16 mouse cellular contexts compared by ENCODE assay signal in the genomic region with DNA sequence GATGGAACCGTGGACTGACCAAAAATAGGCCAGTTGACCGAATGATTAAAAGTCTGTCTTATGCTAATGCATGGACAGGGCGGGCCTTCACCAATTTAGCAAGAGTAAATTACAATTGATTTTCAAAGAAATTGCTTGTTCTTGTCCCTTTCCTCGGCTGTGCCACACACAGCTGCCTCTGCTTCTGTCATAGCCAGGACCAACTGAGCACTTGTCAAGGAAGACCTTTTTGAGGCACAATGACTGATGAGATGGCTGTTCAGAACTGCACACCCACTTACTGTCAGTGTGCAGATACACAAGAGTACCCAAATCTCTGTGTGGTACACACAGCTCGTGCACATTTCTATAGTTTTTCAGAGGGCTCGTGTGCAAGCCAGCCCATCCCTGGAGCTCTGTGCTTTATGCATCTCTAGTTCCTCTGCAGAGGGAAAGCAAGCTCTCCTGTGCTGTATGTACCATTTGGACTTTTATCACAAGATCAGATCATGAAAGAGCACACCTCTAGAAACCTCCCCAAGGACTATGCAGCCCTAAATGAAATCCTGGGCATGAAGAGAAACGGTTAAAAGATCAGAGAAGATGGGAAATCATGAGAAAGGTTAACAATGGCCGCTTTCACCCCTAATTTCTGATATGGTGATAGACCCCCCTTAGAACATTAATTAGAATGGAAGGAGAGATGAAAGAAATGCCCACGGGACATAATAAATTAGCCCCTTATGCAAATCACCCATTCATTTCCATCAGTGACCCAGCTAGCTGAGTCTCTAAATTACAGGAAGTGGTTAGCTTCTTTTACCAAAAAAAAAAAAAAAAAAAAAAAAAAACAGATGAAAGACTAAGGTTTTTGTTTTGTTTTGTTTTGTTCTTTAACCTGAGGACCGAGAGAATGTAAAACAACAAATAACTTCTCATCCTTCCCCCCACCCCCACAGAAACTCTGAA. TPM values are rescaled to one million over a fixed set of nuclear protein-coding genes. Genes with fewer than 3 reads are reported as not detected.
DNase-seq lines count a peak whose midpoint lies in the region; ATAC-seq lines count a peak whose summit lies in the region.
"Had no signal": no experiment of that assay in that cellular context is flagged by ENCODE, and none has a peak within 500 bp of the region (broad histone marks: within the 10 kb centered on the region; RNA-seq: fewer than 3 reads in every experiment).

No protein-coding gene starts in this region.

- H3K4me3 ChIP-seq in forebrain, embryonic 12.5 days (replicated peaks), result no peak overlapping the region
- no peak overlapping the region for H3K4me3 ChIP-seq in forebrain, embryonic 13.5 days
- no peak overlapping the region for H3K4me3 ChIP-seq in neural tube, embryonic 12.5 days
- no peak overlapping the region for H3K4me3 ChIP-seq in neural tube, embryonic 15.5 days (replicated peaks)
- H3K4me3 ChIP-seq in hindbrain, embryonic 13.5 days, result no peak overlapping the region
- H3K4me3 ChIP-seq in heart, embryonic 10.5 days, result no peak overlapping the region
- H3K4me3 ChIP-seq: liver, embryonic 12.5 days; megakaryocyte, embryonic 14.5 days had no signal

- peaks cover 13% of the 10 kb centered on the region; the same call in 1 of the 2 replicates for H3K27me3 ChIP-seq in forebrain, embryonic 12.5 days
- H3K27me3 ChIP-seq in forebrain, embryonic 13.5 days, result peaks cover 29% of the 10 kb centered on the region
- no peaks in the 10 kb centered on the region for H3K27me3 ChIP-seq in neural tube, embryonic 12.5 days (replicated peaks)
- no peaks in the 10 kb centered on the region for H3K27me3 ChIP-seq in neural tube, embryonic 15.5 days (replicated peaks)
- H3K27me3 ChIP-seq in hindbrain, embryonic 13.5 days, result no peaks in the 10 kb centered on the region
- H3K27me3 ChIP-seq in splenic B cell, adult 2 months (ENCODE audit: control insufficient read depth, insufficient read depth, low read length, poor library complexity, severe bottlenecking), result no peaks in the 10 kb centered on the region
- H3K27me3 ChIP-seq in heart, embryonic 10.5 days (ENCODE audit: insufficient read depth, poor library complexity, severe bottlenecking), result peaks cover 9% of the 10 kb centered on the region; the same call in 1 of the 2 replicates
- H3K27me3 ChIP-seq: liver, embryonic 12.5 days had no signal

- H3K4me1 ChIP-seq in forebrain, embryonic 12.5 days, result peaks cover 22% of the 10 kb centered on the region
- H3K4me1 ChIP-seq in forebrain, embryonic 13.5 days, result peaks cover 26% of the 10 kb centered on the region
- peaks cover 40% of the 10 kb centered on the region for H3K4me1 ChIP-seq in neural tube, embryonic 12.5 days
- H3K4me1 ChIP-seq in neural tube, embryonic 15.5 days, result peaks cover 37% of the 10 kb centered on the region
- H3K4me1 ChIP-seq in hindbrain, embryonic 13.5 days (replicated peaks), result peaks cover 46% of the 10 kb centered on the region
- H3K4me1 ChIP-seq in heart, embryonic 10.5 days, result no peaks in the 10 kb centered on the region
- H3K4me1 ChIP-seq: megakaryocyte, embryonic 14.5 days had no signal

- DNase-seq in splenic B cell, adult 2 months (ENCODE audit: low read depth, low spot score), result peak; percentile 37
- no peak for DNase-seq in ovary, adult 18-20 months (ENCODE audit: low spot score)
- DNase-seq in heart, embryonic 10.5 days (ENCODE audit: low spot score), result no peak
- DNase-seq: adrenal gland, adult 2 months; cerebellum, adult 9-10 months; kidney, adult 2 months; kidney, postnatal 4 days; thymus, postnatal 36 days had no signal

- H3K27ac ChIP-seq in forebrain, embryonic 12.5 days, result no peak overlapping the region
- no peak overlapping the region for H3K27ac ChIP-seq in forebrain, embryonic 13.5 days
- H3K27ac ChIP-seq in neural tube, embryonic 12.5 days, result peak overlapping the region; percentile 47; the same call in 1 of the 2 replicates
- no peak overlapping the region for H3K27ac ChIP-seq in neural tube, embryonic 15.5 days (replicated peaks)
- H3K27ac ChIP-seq in hindbrain, embryonic 13.5 days, result peak overlapping the region; percentile 84
- no peak overlapping the region for H3K27ac ChIP-seq in heart, embryonic 10.5 days
- H3K27ac ChIP-seq: liver, embryonic 12.5 days; stomach, postnatal 0 days had no signal

- 0 out of 2 replicates have a peak overlapping the region, but pooled peaks have one; percentile 22 for H3K4me2 ChIP-seq in forebrain, embryonic 12.5 days
- no peak overlapping the region for H3K4me2 ChIP-seq in forebrain, embryonic 13.5 days
- peak overlapping the region; percentile 27; the same call in 1 of the 2 replicates for H3K4me2 ChIP-seq in neural tube, embryonic 12.5 days (replicated peaks)
- no peak overlapping the region for H3K4me2 ChIP-seq in neural tube, embryonic 15.5 days
- 0 out of 2 replicates have a peak overlapping the region, but pooled peaks have one; percentile 10 for H3K4me2 ChIP-seq in hindbrain, embryonic 13.5 days
- H3K4me2 ChIP-seq: liver, embryonic 12.5 days had no signal

- 46% methylated on average over 10 of the region's 10 CpGs for WGBS in forebrain, embryonic 12.5 days
- 29% methylated on average over 10 of the region's 10 CpGs for WGBS in forebrain, embryonic 13.5 days
- 26% methylated on average over 10 of the region's 10 CpGs for WGBS in neural tube, embryonic 12.5 days
- WGBS in neural tube, embryonic 15.5 days, result 14% methylated on average over 10 of the region's 10 CpGs
- 25% methylated on average over 10 of the region's 10 CpGs for WGBS in hindbrain, embryonic 13.5 days
- WGBS in heart, embryonic 10.5 days, result 77% methylated on average over 10 of the region's 10 CpGs

- no peaks in the 10 kb centered on the region for H3K9me3 ChIP-seq in forebrain, embryonic 12.5 days
- no peaks in the 10 kb centered on the region for H3K9me3 ChIP-seq in forebrain, embryonic 13.5 days (replicated peaks)
- H3K9me3 ChIP-seq in neural tube, embryonic 12.5 days, result no peaks in the 10 kb centered on the region
- no peaks in the 10 kb centered on the region for H3K9me3 ChIP-seq in neural tube, embryonic 15.5 days (replicated peaks)
- no peaks in the 10 kb centered on the region for H3K9me3 ChIP-seq in hindbrain, embryonic 13.5 days
- H3K9me3 ChIP-seq in heart, embryonic 10.5 days, result no peaks in the 10 kb centered on the region
- H3K9me3 ChIP-seq: liver, embryonic 12.5 days had no signal

- H3K36me3 ChIP-seq in forebrain, embryonic 12.5 days (replicated peaks), result no peaks in the 10 kb centered on the region
- H3K36me3 ChIP-seq in forebrain, embryonic 13.5 days (ENCODE audit: poor library complexity, severe bottlenecking), result no peaks in the 10 kb centered on the region
- no peaks in the 10 kb centered on the region for H3K36me3 ChIP-seq in neural tube, embryonic 12.5 days
- H3K36me3 ChIP-seq in neural tube, embryonic 15.5 days, result no peaks in the 10 kb centered on the region
- H3K36me3 ChIP-seq in hindbrain, embryonic 13.5 days, result no peaks in the 10 kb centered on the region
- no peaks in the 10 kb centered on the region for H3K36me3 ChIP-seq in splenic B cell, adult 2 months (ENCODE audit: control insufficient read depth, insufficient read depth, low read length, poor library complexity, severe bottlenecking)
- no peaks in the 10 kb centered on the region for H3K36me3 ChIP-seq in heart, embryonic 10.5 days
- H3K36me3 ChIP-seq: liver, embryonic 12.5 days had no signal

- H3K9ac ChIP-seq in forebrain, embryonic 12.5 days, result no peak overlapping the region
- H3K9ac ChIP-seq in forebrain, embryonic 13.5 days, result no peak overlapping the region
- H3K9ac ChIP-seq in neural tube, embryonic 12.5 days, result no peak overlapping the region
- H3K9ac ChIP-seq in neural tube, embryonic 15.5 days (replicated peaks), result no peak overlapping the region
- H3K9ac ChIP-seq in hindbrain, embryonic 13.5 days, result no peak overlapping the region
- H3K9ac ChIP-seq: liver, embryonic 12.5 days had no signal

- 0 out of 2 replicates have a peak, but pooled peaks have one; percentile 11 for ATAC-seq in forebrain, embryonic 12.5 days (ENCODE audit: low FRiP score)
- no peak for ATAC-seq in forebrain, embryonic 13.5 days
- ATAC-seq in neural tube, embryonic 12.5 days (ENCODE audit: low FRiP score, low read depth), result peak; percentile 36; the same call in 1 of the 2 replicates
- no peak for ATAC-seq in neural tube, embryonic 15.5 days (ENCODE audit: low FRiP score)
- no peak; the same call in 1 of the 2 replicates for ATAC-seq in hindbrain, embryonic 13.5 days (ENCODE audit: low FRiP score)
- ATAC-seq: liver, embryonic 12.5 days had no signal

RNA-seq across cellular contexts. Expression of gene Gfra1, which starts 12.7 kb away (rescaled TPM):
- polyA plus RNA-seq in forebrain, embryonic 12.5 days (2016; fragmentation: Nextera tagmentation; extraction: Ambion mirVana), result 16.7 and 23.9 TPM in 2 replicates
- 15.2 and 15.4 TPM in 2 replicates for polyA plus RNA-seq in forebrain, embryonic 13.5 days (2015; fragmentation: Nextera tagmentation; extraction: Ambion mirVana)
- 62.1 and 76.4 TPM in 2 replicates for polyA plus RNA-seq in neural tube, embryonic 12.5 days (2016; fragmentation: Nextera tagmentation; extraction: Ambion mirVana)
- polyA plus RNA-seq in neural tube, embryonic 15.5 days (2015; fragmentation: Nextera tagmentation; extraction: Ambion mirVana), result 65.1 and 70.0 TPM in 2 replicates
- 65.7 and 67.6 TPM in 2 replicates for polyA plus RNA-seq in hindbrain, embryonic 13.5 days (2015; fragmentation: Nextera tagmentation; extraction: Ambion mirVana)
- 2.1 and 6.0 TPM in 2 replicates for polyA plus RNA-seq in heart, embryonic 10.5 days (2016; fragmentation: Nextera tagmentation; extraction: Ambion mirVana)

Comparison
In these comparisons a context has a peak if more than half of its experiments do, and no peak if none do; other contexts are left out.
1. ATAC-seq: peak in forebrain, embryonic 12.5 days (single experiment) and neural tube, embryonic 12.5 days (single experiment); none in forebrain, embryonic 13.5 days (single experiment), neural tube, embryonic 15.5 days (single experiment) and hindbrain, embryonic 13.5 days (single experiment).
2. H3K27ac ChIP-seq: peak in neural tube, embryonic 12.5 days (single experiment) and hindbrain, embryonic 13.5 days (single experiment); none in forebrain, embryonic 12.5 days (single experiment), forebrain, embryonic 13.5 days (single experiment), neural tube, embryonic 15.5 days (single experiment) and heart, embryonic 10.5 days (single experiment).
3. H3K4me2 ChIP-seq: peak in forebrain, embryonic 12.5 days (single experiment), neural tube, embryonic 12.5 days (single experiment) and hindbrain, embryonic 13.5 days (single experiment); none in forebrain, embryonic 13.5 days (single experiment) and neural tube, embryonic 15.5 days (single experiment).